Mouse (Mus musculus) monocyte, adult 5-6 weeks (primary cell): ENCODE results near the gene 1600002K03Rik. TPM values are rescaled to one million over a fixed set of nuclear protein-coding genes. Genes with fewer than 3 reads are reported as not detected.
A peak's percentile ranks its signal among the peaks of the same experiment; 100 is the strongest.

Experiments used
- ATAC-seq: fragments of 153-309, 156-312 bp; replicated peaks from 2 replicates; pipeline ENCODE4 v1.8.0; 2017; ENCODE audit warnings: mild to moderate bottlenecking; ENCODE audit not compliant: low TSS enrichment, insufficient number of reproducible peaks, severe bottlenecking, poor library complexity, low FRiP score
- total RNA-seq: library from RNA; stranded (forward); fragments of 200-1000, 200-491, 200-594 nt; gene quantifications from 3 replicates; pipeline ENCODE4 v1.2.3, GENCODE M21; 2017

The 1600002K03Rik gene
- total RNA-seq, 1 experiment from 2014 or later: 29.1 TPM

- no peak for ATAC-seq
These were observed 32.6 kb upstream of the 1600002K03Rik start for GRCm38 (mm10) chr10:80139975-80140665.

DNA sequence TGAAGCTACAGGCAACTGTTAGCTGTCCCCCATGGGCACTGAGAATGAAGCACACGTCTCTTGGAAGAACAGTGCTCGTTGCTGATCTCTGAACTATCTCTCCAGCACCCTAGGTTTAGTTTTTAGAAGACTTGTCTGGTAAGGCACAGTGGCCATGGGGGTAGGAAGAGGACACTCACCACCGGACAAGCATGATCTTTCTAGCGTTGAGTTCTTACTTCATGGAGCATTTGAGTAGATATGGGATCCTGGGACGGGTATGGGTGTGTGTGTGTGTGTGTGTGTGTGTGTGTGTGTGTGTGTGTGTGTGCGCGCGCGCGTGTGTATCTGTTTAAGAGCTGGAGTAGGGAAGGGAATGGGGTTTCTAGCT is 32.1 kb upstream of the 1600002K03Rik start, which contains the start of gene Cbarp:
Gene Cbarp (minus strand): TSS at position 170 of the 370 bp plus-strand sequence.
- no peak for ATAC-seq

GRCm38 (mm10) chr10:80141243-80141642 is 31.5 kb upstream of the 1600002K03Rik start:
- peak; percentile 55 for ATAC-seq

GRCm38 (mm10) chr10:80141786-80142529 is 30.8 kb upstream of the 1600002K03Rik start:
- ATAC-seq: peak; percentile 60

GRCm38 (mm10) chr10:80142530-80142925 is 30.2 kb upstream of the 1600002K03Rik start:
- ATAC-seq: no peak

GRCm38 (mm10) chr10:80143664-80144063 is 29.1 kb upstream of the 1600002K03Rik start:
- ATAC-seq: no peak

- ATAC-seq: no peak
These were observed 28.6 kb upstream of the 1600002K03Rik start for GRCm38 (mm10) chr10:80144159-80144558.

- no peak for ATAC-seq
These were observed 27.6 kb upstream of the 1600002K03Rik start for GRCm38 (mm10) chr10:80144864-80145838.

GRCm38 (mm10) chr10:80145896-80146295 is 26.8 kb upstream of the 1600002K03Rik start:
- ATAC-seq: no peak

- no peak for ATAC-seq
These were observed 26.2 kb upstream of the 1600002K03Rik start for GRCm38 (mm10) chr10:80146568-80147011.

DNA sequence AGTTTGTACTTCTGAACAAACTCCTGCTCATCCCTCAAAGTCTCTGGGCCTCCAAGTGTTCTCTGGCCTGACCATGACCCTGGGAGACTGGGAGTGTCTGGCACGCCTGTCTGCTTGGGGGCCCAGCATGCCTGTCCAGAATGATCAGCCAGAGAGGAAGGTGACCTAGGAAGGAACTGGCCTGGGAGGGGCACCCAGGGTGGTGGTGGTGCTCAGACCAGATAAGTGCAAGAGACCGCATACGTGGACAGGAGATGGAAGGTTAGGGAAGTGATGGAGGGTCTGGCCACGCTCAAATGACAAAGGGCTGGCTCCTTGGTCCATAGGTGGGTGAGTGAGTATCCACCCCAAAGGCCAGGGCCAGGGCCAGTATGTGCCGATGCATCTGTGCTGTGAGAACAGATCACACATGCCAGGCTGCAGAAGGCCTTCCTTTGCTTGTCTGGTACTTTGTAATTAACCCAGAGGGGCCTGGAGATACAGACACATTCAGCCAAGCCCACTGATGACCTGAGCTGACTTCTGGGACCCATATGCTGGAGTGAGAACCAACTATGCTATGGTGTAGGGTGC is 25.5 kb upstream of the 1600002K03Rik start:
- no peak for ATAC-seq

GRCm38 (mm10) chr10:80147719-80148601 is 24.8 kb upstream of the 1600002K03Rik start, which contains the start of gene Midn:
TSS of gene Midn (plus strand) at chr10:80148272.
- ATAC-seq: no peak

- peak; percentile 43 for ATAC-seq
These were observed 24.0 kb upstream of the 1600002K03Rik start for GRCm38 (mm10) chr10:80148610-80149290.

DNA sequence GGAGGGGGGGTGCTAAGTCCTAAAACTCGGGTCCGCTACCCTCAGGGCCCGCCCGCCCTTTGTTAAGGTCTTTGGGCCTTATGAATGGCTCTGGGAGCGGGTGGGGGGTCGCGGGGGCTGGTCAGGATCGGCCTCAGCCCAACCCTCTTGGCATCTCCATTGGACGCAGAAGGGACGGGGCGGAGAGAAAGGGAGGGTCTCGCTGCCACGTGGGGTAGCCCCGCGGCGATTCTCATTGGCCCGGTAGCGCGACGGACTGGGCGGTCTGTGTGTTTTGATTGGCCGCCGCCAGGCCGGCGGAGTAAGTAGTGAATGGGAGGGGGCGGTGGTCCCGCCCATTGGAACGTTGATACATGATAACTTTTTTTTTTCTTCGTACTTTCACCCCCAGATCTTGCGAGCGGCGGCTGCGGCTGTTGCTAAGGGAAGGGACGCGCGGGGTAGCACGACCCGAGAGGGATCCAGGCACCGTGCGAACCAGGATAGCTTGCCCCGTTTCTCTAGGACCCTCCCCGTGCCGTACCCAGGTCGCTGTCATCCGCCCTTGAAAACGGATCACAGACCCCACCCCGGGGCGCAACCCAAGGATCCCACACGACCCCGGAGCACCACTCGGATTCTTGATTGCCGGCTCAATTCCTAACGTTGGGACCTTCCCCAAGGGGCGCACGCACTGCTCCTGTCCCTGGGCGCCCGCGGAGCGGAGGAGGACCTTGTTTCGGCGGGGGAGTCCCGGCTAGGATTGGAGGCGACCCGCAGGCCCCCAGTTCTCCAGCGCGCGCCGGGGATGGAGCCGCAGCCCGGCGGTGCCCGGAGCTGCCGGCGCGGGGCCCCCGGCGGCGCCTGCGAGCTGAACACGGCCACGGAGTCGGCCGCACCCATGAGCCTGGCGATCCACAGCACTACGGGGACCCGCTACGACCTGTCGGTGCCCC is 23.2 kb upstream of the 1600002K03Rik start:
- peak; percentile 48 for ATAC-seq

GRCm38 (mm10) chr10:80150226-80151210 is 22.2 kb upstream of the 1600002K03Rik start:
- no peak for ATAC-seq
